Mouse (Mus musculus): ENCODE data around the gene E130208F15Rik. TPM values are rescaled to one million over a fixed set of nuclear protein-coding genes. Genes with fewer than 3 reads are reported as not detected.
A peak's percentile ranks its signal among the peaks of the same experiment; 100 is the strongest.

The E130208F15Rik gene
- total RNA-seq (2015; ENCODE audit: low replicate concordance) = not detected in 2 replicates
- 1.5 TPM in 1 of 2 replicates, not detected in the other for total RNA-seq (2017; ENCODE audit: low replicate concordance)

DNA sequence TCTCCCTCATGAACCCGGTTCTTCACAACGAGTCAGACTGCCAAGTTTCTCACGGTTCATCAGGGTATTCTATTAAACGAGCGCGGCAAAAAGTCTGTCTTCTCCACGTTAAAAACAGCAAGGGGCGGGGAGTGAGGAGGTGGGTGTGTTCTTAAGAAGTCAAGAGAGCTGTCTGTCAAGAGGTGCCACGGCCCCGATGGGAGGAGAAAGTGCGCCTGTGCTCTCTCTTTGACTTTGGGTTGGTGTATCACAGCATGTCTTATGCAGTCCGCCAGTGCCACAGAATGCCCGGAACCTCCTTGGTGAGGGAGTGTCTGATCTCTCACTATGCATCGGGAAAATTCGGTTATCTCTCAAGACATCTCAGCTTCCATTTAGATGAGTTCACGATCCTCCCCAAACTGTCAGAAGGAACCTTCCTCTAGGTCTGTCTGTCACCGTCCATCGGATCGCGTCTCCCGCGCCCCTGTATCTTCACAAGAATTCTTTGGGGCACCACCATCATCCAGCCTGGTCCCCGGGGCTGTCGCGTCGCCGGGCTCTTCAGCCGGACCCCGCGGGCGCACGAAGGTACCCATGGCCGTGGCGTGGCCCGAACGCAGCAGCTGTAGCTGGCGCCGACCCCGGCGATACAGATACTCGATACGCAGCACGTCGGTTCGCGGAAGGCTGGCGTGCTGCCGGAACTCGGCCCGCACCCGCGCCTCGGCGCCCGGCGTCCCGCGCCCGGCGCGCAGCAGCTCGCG is at the start of gene E130208F15Rik:
Gene E130208F15Rik, plus strand, starts transcription at position 202 of the 746 bp plus-strand sequence.
- ATAC-seq (replicated peaks; ENCODE audit: low FRiP score, poor library complexity, severe bottlenecking) = peak; percentile 41

DNA sequence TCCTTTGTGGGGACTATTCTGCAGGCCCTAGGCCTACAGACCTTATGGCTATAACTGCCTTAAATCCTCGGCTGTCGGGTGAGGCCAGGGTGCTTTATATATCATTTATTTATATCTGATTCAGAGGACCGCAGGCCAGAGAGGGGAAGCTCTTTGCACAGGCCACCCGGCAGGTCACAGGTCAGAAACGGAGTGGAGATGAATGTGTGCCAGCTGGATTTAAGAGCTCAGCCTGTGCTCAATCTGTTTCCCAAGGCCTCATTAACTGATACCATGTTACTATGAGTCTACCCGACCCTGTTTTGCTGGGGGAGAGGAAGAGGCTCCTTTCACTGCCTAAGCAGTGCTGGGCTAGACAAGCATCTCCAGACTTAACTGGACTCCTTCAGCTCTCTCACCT is 47.2 kb upstream of the E130208F15Rik start:
- no peak for ATAC-seq (replicated peaks; ENCODE audit: low FRiP score, poor library complexity, severe bottlenecking)

DNA sequence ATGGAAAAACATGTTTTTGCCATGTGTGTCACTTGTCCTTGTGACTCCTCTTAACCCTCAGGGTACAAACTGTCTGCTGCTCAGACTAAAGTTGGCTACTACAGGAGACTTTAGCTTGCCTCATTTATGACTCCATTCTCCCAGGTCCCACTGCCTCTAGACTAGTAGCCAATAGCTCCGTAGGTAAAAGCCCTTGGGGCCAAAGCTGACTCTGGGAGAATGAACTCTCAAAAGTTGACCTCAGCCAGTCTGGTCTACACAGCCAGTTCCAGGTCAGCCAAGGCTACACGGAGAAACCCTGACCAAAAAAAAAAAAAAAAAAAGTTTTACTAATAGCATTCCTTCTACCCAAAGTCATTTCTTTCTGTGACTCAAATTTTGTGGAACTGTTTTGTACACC is 42.6 kb upstream of the E130208F15Rik start:
- no peak for ATAC-seq (replicated peaks; ENCODE audit: low FRiP score, poor library complexity, severe bottlenecking)

DNA sequence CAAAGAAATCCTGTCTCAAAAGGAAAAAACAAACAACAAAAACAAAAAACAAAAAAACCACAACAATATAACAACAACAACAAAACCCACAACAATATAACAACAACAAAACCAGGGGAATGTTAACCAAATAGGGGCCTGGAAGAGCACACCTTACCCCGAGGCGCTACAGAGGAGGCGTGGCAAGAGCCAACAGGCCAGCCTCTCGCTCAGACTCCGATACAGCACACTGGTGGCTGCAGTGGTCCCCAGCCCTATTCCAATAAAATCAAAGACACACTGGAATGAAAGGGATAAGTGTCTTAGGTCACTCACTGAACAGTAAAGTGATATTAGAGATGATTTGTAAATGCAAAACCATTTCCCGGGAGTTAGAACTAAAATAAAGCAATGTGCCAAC is 42.0 kb upstream of the E130208F15Rik start:
- ATAC-seq (replicated peaks; ENCODE audit: low FRiP score, poor library complexity, severe bottlenecking) = peak; percentile 62

DNA sequence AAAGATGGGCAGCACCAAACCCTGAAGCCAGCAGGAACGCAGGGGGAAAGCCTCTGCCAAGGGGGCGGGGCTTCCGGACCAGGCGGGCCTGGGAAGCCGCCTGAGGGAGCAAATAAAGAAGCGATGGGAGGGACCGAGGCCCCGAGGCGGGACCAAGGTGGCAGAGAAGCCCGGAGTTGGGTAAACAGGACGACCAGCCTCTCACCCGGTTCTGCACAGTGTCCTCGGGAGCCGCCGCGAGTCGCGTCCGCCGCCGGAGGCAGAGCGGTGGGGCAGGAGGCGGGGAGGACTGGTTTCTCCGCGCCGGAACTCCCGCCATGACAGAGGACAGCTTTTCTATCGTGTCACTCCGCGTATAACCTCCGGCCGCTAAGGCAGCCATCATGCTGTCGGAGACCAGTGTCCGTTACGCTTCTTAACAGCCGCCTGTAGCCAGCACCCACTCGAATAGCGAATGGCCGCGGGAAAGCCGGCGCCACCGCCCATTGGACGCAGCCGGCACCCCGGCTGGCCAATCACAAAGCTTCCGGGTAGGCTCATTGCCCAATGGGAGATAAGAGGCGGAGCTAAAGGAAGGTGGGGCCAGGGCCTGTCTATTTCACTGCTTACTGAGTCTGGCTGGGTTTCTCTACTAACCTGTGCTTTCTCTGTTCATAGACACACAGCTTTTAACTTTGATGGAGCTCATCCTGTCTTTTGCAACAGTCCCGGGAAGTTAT is 41.4 kb upstream of the E130208F15Rik start, which contains the start of the genes Thap8 and Wdr62:
Gene Thap8, plus strand, starts transcription at position 144 of the 719 bp plus-strand sequence.
Gene Wdr62, minus strand, starts transcription at position 469 of the 719 bp plus-strand sequence.
- peak; percentile 94 for ATAC-seq (replicated peaks; ENCODE audit: low FRiP score, poor library complexity, severe bottlenecking)

DNA sequence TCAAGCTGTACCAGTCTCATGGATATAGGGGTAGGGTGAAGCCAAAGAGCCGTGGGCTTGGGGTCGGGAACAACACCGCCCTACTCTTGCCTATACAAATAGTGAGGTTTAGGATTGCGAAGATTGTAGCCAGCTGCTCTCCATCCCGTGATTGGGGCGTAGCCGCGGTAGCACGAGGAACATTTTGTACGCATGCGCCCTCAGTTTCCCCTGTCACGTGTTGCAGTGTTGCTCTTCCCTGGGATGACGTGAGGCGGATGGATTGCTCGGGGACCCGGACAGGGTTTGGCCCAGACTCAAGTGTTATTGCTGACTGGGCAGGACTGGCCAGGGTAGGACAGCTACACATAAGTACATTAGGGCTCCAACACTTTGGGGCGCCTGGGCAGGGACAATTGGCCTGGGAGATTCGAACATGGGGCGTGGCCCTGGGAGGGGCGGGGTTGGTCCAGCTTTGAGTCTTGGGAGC is 40.8 kb upstream of the E130208F15Rik start:
- peak; percentile 70 for ATAC-seq (replicated peaks; ENCODE audit: low FRiP score, poor library complexity, severe bottlenecking)

DNA sequence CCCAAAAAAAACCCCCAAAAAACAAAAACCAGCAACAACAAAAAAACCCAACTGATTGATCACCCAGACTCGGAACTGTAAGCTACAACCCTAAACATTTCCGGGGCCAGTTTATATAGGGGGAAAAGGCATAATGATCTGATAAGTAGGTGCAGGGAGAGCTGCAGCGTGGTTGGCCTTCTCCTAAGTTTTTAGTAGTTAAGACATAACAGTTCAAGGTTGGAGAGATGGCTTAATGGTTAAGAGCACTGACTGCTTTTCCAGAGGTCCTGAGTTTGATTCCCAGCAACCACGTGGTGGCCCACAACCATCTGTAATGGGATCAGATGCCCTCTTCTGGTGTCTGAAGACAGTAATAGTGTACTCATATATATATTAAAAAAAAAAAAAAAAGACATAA is 40.0 kb upstream of the E130208F15Rik start:
- ATAC-seq (replicated peaks; ENCODE audit: low FRiP score, poor library complexity, severe bottlenecking) = no peak

DNA sequence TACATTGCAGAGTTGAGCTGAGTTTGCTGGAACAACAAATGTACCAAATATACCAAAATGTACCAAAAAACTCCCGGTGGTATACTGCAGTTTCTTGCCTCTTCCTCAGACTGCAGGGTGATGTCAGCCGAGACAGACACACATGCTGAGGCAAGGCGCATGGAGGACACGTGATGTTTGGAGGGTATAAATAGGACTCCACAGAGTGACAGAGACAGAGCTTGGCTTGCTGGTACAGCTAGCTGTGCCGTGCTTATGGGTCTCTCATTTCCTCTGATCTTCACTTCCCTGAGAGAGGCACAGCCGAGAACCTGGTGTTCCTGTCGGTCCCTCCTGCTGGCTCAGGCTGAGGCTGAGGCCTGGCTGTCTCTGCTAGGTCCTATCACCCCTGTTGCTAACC is 38.8 kb upstream of the E130208F15Rik start:
- ATAC-seq (replicated peaks; ENCODE audit: low FRiP score, poor library complexity, severe bottlenecking) = no peak

DNA sequence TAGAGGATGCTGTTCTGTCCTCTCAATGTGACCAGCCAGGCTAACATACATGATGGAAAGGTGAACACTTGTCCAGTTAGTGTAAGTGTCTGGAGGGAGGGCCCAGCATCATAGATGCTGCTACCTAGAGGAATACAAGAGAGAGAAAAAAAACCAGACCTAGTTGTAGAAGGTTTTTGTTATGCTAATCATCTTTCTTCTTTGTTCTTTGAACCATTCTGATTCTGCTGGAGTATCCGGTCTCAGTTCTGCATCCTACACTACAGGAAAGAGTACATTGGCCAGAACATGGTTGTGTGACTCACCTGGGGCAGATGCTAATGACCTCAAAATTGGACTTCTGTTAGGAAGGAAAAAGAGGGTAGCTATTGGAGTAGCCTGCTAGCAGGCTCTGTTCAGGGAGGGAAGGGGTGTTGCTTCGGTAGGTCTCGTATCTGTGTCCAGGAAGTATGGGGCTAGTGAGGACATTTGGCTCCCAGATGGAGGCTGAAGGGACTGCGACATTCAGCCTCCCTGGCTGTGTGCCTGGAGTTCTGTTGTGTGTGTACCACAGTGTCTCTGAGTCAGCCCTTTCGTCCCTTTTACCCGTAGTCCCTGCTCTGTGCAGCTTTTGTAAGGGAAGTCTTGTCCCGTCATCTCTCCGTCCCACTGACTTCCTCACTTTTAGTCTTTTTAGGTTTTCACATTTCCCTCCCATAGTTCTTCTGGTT is 34.7 kb upstream of the E130208F15Rik start:
- ATAC-seq (replicated peaks; ENCODE audit: low FRiP score, poor library complexity, severe bottlenecking) = no peak

DNA sequence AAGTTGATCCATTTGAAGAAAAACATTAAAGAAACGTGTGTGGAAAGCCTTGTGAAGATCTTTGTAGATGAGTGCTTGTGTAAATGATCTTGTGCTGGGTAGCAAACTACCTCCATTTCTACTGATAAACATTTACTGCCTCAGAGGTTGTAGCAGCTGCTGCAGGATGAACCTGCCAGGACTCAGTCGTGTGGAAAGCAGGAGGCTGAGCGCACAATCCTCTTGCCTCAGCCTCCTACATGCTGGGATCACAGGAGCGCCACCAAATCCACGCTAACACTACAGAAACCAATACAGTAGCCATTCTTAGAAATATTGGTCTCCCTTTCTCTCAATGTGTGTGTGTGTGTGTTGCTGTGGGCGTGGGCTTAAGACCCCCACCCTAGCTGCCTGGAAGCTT is 33.5 kb upstream of the E130208F15Rik start:
- no peak for ATAC-seq (replicated peaks; ENCODE audit: low FRiP score, poor library complexity, severe bottlenecking)

DNA sequence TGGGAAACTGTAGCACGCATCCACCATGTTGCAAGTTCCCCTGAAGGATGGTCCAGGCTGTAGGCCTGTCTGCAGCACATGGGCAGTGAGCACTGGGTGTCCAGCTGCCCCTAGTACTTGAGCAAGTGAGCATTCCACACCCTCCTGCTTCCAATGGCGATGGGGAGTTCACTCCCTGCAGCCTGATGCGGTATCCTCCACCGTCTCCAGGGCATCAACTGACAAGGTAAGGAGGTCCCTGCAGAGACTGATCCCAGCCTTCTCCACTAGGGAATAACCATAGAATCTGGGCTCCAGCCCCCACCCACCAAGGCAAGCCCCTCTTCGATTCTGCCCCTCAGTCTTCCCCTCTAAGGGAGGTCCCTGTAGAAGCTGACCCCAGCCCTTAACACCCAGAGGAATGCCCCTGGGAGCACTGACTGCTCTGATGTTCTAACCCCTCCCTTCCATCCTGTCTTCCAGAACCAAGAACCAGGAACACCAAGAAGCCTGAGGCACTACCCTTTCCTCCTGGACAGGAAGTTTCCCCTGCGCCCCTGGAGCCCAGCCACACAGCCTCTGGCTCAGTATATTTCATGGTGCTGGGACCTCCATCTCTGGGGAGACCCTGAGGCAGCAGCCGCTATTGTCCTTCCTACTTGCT is 32.3 kb upstream of the E130208F15Rik start:
- ATAC-seq (replicated peaks; ENCODE audit: low FRiP score, poor library complexity, severe bottlenecking) = no peak

DNA sequence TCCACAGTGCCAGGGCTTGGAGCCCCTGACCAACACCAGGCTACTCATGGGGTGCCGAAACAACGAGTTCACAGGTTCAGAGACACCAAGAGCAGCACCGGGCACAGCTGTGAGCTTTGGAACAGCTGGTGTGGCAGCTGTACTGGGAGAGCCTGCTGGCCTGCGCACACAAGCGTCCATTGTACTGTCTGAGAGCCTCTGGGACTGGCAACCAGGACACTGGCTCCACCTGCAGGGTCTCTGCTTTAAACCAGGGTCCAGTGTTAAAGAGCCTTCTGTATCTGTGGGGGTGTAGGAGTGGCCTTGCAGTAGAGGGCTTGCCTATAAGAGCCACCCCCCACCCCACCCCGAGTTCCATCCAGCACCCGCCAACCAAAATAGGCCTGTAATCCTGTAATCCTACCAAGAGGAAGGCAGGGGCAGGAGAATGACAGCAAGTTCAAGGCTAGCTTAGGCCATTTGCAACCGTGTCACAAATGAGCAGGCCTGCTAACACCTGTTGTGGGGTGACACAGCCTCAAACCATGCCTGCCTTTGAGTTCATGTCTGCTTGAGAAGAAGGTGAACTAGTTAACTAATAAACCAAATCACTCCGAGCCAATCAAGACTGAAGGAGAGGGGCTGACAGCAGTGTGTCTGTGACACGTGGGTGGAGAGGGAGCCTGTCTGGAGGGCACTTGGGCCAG is 31.7 kb upstream of the E130208F15Rik start:
- ATAC-seq (replicated peaks; ENCODE audit: low FRiP score, poor library complexity, severe bottlenecking) = no peak

DNA sequence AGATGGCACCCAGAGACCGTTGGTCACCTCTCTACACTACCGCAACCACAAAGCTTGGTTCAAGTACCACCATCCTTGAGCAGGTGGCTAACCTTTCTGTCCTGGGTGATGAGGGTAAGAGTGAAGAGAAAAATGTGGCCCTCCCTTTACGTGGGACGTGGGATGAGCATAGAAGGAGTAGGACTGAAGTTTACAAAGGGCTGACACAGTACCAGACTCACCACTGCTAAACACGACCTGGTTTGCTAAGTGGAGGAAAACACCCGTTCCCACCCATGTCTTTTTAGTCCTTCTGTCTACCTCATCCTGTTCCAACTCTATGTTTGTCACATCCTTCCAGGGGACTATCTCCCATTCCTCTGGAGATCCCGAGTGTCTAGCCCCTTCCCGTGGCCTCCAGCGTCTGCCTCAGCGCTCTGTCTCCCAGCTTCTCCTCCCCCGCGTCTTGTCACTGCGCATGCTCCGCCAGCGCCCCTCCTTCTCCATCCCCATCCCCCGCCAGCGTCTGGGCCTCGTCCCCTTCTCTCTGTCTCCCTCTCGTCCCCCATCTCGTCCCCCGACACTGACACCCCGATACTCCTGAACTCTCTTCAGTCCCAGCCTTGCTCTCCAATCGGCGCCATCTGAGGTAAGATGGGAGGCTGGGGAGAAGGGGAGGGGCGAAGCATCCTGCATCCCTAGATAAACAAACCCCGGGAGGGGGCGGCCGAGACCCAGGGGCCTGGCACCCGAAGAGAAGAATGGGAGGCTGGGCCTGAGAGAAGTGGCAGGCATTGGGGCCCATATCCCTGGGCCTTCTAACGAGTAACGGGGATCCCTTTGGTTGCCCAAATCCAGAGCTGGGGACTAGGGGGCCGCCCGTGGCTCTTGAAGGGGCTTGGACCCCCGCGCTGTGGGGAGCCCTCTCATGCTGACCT is 30.1 kb upstream of the E130208F15Rik start, which contains the start of gene Clip3:
Gene Clip3, plus strand, starts transcription at position 514 of the 917 bp plus-strand sequence.
- no peak for ATAC-seq (replicated peaks; ENCODE audit: low FRiP score, poor library complexity, severe bottlenecking)

DNA sequence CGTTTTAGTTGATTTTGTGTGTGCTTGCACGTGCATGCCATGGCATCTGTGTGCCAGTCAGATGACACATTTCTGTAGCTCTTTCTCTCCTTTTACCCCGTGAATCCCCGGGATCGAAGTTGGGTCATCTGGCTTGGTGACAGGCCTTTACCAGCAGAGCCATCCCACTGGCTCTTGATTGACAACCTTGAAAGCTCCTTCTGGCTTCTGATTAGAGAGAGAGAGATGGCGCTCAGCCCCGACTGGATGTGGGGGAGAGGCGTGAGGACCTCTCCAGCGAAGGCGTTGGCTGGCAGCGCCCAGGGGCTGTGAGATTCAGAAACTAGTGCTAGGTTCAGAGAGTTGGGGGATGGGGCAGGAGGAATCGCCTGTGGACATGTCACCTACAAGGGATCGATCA is 27.7 kb upstream of the E130208F15Rik start:
- no peak for ATAC-seq (replicated peaks; ENCODE audit: low FRiP score, poor library complexity, severe bottlenecking)

DNA sequence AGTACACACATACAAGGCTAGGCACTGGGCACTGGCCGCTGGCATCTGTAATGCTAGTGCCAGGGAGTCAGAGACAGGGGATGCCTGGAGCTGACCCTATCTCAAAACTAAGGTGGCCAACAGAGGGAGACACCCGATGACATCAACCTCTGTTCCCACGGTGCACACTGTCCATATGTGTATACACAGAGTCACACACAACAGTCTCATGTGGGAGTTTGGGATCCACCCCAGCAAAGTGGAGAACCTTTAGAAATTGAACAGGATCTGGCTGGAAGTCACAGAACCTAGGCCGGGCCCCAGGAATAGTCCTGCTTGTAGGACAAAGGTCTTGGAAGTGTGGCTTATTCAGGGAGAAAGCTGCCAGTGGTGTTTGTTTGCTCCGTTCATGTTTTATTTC is 27.2 kb upstream of the E130208F15Rik start:
- no peak for ATAC-seq (replicated peaks; ENCODE audit: low FRiP score, poor library complexity, severe bottlenecking)

DNA sequence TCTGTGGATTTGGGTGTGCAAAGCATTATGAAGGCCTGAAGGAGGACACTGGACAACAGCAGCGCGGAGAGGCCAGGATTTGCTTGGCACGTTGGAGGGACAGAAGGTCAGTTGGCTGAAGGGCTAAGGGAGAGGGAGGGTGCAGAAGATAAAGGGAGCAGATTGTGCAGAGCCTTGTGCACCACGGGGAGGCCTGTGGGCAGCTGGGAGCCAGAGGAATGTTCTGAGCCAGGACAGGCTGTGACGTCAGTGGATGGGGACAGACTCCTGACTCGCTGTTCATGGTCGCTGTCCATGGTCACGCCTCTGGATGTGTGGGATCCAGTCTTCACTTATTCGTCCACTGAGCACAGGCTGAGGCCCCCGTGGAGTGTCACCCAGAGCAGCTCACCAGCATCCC is 26.4 kb upstream of the E130208F15Rik start:
- no peak for ATAC-seq (replicated peaks; ENCODE audit: low FRiP score, poor library complexity, severe bottlenecking)

DNA sequence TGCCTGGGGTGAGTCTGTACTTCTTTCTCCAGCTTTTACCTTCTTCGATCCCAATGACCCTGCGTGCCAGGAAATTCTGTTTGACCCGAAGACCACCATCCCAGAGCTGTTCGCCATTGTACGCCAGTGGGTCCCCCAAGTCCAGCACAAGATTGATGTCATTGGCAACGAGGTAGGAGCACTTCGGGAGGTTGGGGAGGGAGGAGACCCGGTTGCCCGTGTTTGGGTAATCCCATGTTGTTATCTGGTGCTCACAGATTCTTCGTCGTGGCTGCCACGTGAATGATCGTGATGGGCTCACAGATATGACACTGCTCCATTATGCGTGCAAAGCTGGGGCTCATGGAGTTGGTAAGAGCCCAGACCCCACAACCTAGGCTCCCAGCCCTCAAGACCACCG is 24.7 kb upstream of the E130208F15Rik start:
- no peak for ATAC-seq (replicated peaks; ENCODE audit: low FRiP score, poor library complexity, severe bottlenecking)

DNA sequence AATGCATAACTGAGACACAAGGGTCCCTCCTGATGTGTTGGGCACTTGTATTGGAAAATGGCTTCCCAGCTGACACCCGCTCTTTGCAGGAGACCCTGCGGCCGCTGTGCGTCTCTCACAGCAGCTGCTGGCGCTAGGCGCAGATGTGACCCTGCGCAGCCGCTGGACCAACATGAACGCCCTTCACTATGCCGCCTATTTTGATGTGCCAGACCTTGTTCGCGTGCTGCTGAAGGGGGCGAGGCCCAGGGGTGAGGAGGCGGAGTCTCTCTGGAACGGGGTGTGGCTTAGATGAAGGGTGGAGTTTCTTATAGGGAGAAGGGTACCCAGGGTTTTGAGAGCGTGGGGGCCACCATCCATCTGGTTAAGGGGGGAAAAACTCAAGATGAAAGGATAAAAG is 24.3 kb upstream of the E130208F15Rik start:
- ATAC-seq (replicated peaks; ENCODE audit: low FRiP score, poor library complexity, severe bottlenecking) = no peak
